Mouse (Mus musculus): ENCODE results near the gene Fbxl7. TPM values are rescaled to one million over a fixed set of nuclear protein-coding genes. Genes with fewer than 3 reads are reported as not detected.

Fbxl7 gene
- total and polyA plus RNA-seq, 3 experiments: 0.05 TPM; not detected in 2

DNA sequence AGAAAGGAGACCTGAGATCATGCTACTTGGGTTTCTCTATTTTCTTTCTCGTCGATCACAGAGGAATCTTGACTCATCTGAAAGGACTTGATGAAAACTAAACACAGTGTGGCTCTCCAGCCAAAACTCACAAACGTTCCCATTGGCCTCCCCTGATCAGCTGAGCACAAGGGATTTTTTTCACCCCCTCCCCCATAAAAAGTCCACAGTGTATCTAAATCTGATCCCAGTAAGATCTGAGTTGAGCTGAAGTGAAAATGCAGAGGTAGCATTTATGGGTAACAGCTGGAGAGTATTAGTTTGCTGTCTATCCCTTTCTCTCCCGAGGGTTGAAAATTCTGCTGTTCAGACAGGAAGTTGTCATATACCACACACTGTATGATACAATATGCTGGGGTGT lies 2.2 kb downstream of the Fbxl7 start:
- TF ChIP-seq CTCF (IDR thresholded peaks at IDR 0.05; ENCODE audit: low read depth, low read length) (no peak), TAL1 (conservative IDR thresholded peaks at IDR 0.05; ENCODE audit: low read depth, low read length) (no peak), GATA2 (IDR thresholded peaks at IDR 0.05; ENCODE audit: borderline replicate concordance, low read depth, low read length) (no peak), GATA1 (IDR thresholded peaks at IDR 0.05; ENCODE audit: borderline replicate concordance, low read length) (no peak), POLR2AphosphoS5 (IDR thresholded peaks at IDR 0.05; ENCODE audit: insufficient replicate concordance, low read depth, low read length) (no peak)
- ATAC-seq (ENCODE audit: extremely low read depth, insufficient number of reproducible peaks, low FRiP score, poor library complexity, severe bottlenecking): no peak
- H3K4me1 ChIP-seq (ENCODE audit: insufficient read depth, low read depth, low read length): no peaks in the 10 kb centered on the region
- no peak overlapping the region for H3K4me3 ChIP-seq (ENCODE audit: low read depth, low read length)
- peaks cover 11% of the 10 kb centered on the region for H3K9me3 ChIP-seq (replicated peaks)
- no peaks in the 10 kb centered on the region for H3K36me3 ChIP-seq (replicated peaks)
- no peaks in the 10 kb centered on the region for H3K27me3 ChIP-seq (ENCODE audit: insufficient read depth, low read length)
- DNase-seq (ENCODE audit: low spot score): no peak

DNA sequence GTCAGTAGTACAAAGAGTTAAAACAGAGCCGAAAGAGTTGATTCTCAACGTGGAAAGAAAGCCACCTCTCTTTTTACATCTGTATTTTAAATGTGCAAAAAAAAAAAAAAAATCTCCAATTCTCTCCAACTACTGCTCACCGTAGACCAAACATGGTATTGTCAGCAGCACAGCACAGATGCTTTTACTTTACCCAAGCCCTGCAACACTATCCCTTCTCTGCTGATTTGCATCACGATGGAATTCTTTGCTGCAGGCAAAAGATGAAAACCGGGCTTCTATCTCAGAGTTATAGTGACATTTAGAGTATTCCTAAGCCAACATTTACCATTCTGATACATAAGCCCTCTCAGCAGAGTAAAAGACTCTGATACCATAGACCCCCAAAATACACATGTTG lies 5.4 kb downstream of the Fbxl7 start:
- Histone ChIP-seq H3K4me3 (ENCODE audit: low read depth, low read length) (no peak overlapping the region), H3K4me1 (ENCODE audit: insufficient read depth, low read depth, low read length) (no peaks in the 10 kb centered on the region), H3K9me3 (replicated peaks) (peaks cover 4% of the 10 kb centered on the region), H3K36me3 (replicated peaks) (no peaks in the 10 kb centered on the region), H3K27me3 (ENCODE audit: insufficient read depth, low read length) (no peaks in the 10 kb centered on the region)
- ATAC-seq (ENCODE audit: extremely low read depth, insufficient number of reproducible peaks, low FRiP score, poor library complexity, severe bottlenecking) (no peak), DNase-seq (ENCODE audit: low spot score) (no peak)
- TF ChIP-seq GATA1 (IDR thresholded peaks at IDR 0.05; ENCODE audit: borderline replicate concordance, low read length) (no peak), TAL1 (conservative IDR thresholded peaks at IDR 0.05; ENCODE audit: low read depth, low read length) (no peak), CTCF (IDR thresholded peaks at IDR 0.05; ENCODE audit: low read depth, low read length) (no peak)

GRCm38 (mm10) chr15:26888170-26888569 lies 7.2 kb downstream of the Fbxl7 start:
- TF ChIP-seq POLR2AphosphoS5 (IDR thresholded peaks at IDR 0.05; ENCODE audit: insufficient replicate concordance, low read depth, low read length): no peak
- DNase-seq (ENCODE audit: low spot score) (no peak), ATAC-seq (ENCODE audit: extremely low read depth, insufficient number of reproducible peaks, low FRiP score, poor library complexity, severe bottlenecking) (no peak)
- Histone ChIP-seq H3K27me3 (ENCODE audit: insufficient read depth, low read length) (no peaks in the 10 kb centered on the region), H3K4me1 (ENCODE audit: insufficient read depth, low read depth, low read length) (no peaks in the 10 kb centered on the region), H3K4me3 (ENCODE audit: low read depth, low read length) (no peak overlapping the region), H3K36me3 (replicated peaks) (no peaks in the 10 kb centered on the region), H3K9me3 (replicated peaks) (no peaks in the 10 kb centered on the region)

- no peak for ATAC-seq (ENCODE audit: extremely low read depth, insufficient number of reproducible peaks, low FRiP score, poor library complexity, severe bottlenecking)
- no peak for DNase-seq (ENCODE audit: low spot score)
- Histone ChIP-seq H3K36me3 (replicated peaks) (no peaks in the 10 kb centered on the region), H3K9me3 (replicated peaks) (no peaks in the 10 kb centered on the region), H3K27me3 (ENCODE audit: insufficient read depth, low read length) (no peaks in the 10 kb centered on the region), H3K4me3 (ENCODE audit: low read depth, low read length) (no peak overlapping the region), H3K4me1 (ENCODE audit: insufficient read depth, low read depth, low read length) (no peaks in the 10 kb centered on the region)
- TF ChIP-seq GATA1 (IDR thresholded peaks at IDR 0.05; ENCODE audit: borderline replicate concordance, low read length): no peak
- TF ChIP-seq GATA2 (IDR thresholded peaks at IDR 0.05; ENCODE audit: borderline replicate concordance, low read depth, low read length): no peak
- TF ChIP-seq POLR2AphosphoS5 (IDR thresholded peaks at IDR 0.05; ENCODE audit: insufficient replicate concordance, low read depth, low read length): no peak
- no peak for TF ChIP-seq CTCF (IDR thresholded peaks at IDR 0.05; ENCODE audit: low read depth, low read length)
- TF ChIP-seq TAL1 (conservative IDR thresholded peaks at IDR 0.05; ENCODE audit: low read depth, low read length): no peak
Measured at GRCm38 (mm10) chr15:26885979-26886378, 9.4 kb downstream of the Fbxl7 start.

- H3K4me3 ChIP-seq (ENCODE audit: low read depth, low read length): no peak overlapping the region
- TF ChIP-seq GATA1 (IDR thresholded peaks at IDR 0.05; ENCODE audit: borderline replicate concordance, low read length) (no peak), CTCF (IDR thresholded peaks at IDR 0.05; ENCODE audit: low read depth, low read length) (no peak), GATA2 (IDR thresholded peaks at IDR 0.05; ENCODE audit: borderline replicate concordance, low read depth, low read length) (no peak), POLR2AphosphoS5 (IDR thresholded peaks at IDR 0.05; ENCODE audit: insufficient replicate concordance, low read depth, low read length) (no peak), TAL1 (conservative IDR thresholded peaks at IDR 0.05; ENCODE audit: low read depth, low read length) (no peak)
- no peak for ATAC-seq (ENCODE audit: extremely low read depth, insufficient number of reproducible peaks, low FRiP score, poor library complexity, severe bottlenecking)
- no peaks in the 10 kb centered on the region for H3K4me1 ChIP-seq (ENCODE audit: insufficient read depth, low read depth, low read length)
- DNase-seq (ENCODE audit: low spot score): no peak
- H3K9me3 ChIP-seq (replicated peaks): no peaks in the 10 kb centered on the region
- no peaks in the 10 kb centered on the region for H3K36me3 ChIP-seq (replicated peaks)
- no peaks in the 10 kb centered on the region for H3K27me3 ChIP-seq (ENCODE audit: insufficient read depth, low read length)
Measured at GRCm38 (mm10) chr15:26880212-26880956, 15.0 kb downstream of the Fbxl7 start.

GRCm38 (mm10) chr15:26875687-26876086 lies 19.7 kb downstream of the Fbxl7 start:
- Histone ChIP-seq H3K9me3 (replicated peaks) (no peaks in the 10 kb centered on the region), H3K27me3 (ENCODE audit: insufficient read depth, low read length) (no peaks in the 10 kb centered on the region), H3K36me3 (replicated peaks) (no peaks in the 10 kb centered on the region), H3K4me3 (ENCODE audit: low read depth, low read length) (no peak overlapping the region), H3K4me1 (ENCODE audit: insufficient read depth, low read depth, low read length) (no peaks in the 10 kb centered on the region)
- TF ChIP-seq POLR2AphosphoS5 (IDR thresholded peaks at IDR 0.05; ENCODE audit: insufficient replicate concordance, low read depth, low read length): no peak
- no peak for TF ChIP-seq TAL1 (conservative IDR thresholded peaks at IDR 0.05; ENCODE audit: low read depth, low read length)
- TF ChIP-seq GATA2 (IDR thresholded peaks at IDR 0.05; ENCODE audit: borderline replicate concordance, low read depth, low read length): no peak
- no peak for TF ChIP-seq CTCF (IDR thresholded peaks at IDR 0.05; ENCODE audit: low read depth, low read length)
- TF ChIP-seq GATA1 (IDR thresholded peaks at IDR 0.05; ENCODE audit: borderline replicate concordance, low read length): no peak
- ATAC-seq (ENCODE audit: extremely low read depth, insufficient number of reproducible peaks, low FRiP score, poor library complexity, severe bottlenecking): no peak
- DNase-seq (ENCODE audit: low spot score): no peak

Data from G1E (cell line).